Mouse (Mus musculus): ENCODE measurements around the gene Nap1l1. TPM values are rescaled to one million over a fixed set of nuclear protein-coding genes. Genes with fewer than 3 reads are reported as not detected.
"Not testable (repeated sequence)": the region's sequence is repeated elsewhere in the genome, so short reads cannot be mapped to it uniquely, and the experiment has no call there.

Gene Nap1l1
- total and polyA plus RNA-seq, 3 experiments: 196 to 1,342 (median 360) TPM

GRCm38 (mm10) chr10:111484079-111484478, 11.1 kb downstream of the Nap1l1 start:
- peaks cover 87% of the 10 kb centered on the region for H3K79me2 ChIP-seq (replicated peaks; ENCODE audit: control insufficient read depth, extremely low read depth, insufficient read depth, poor library complexity, severe bottlenecking)
- H3K4me1 ChIP-seq (ENCODE audit: control insufficient read depth in 1 of 2, insufficient read depth in 2 of 2): peaks cover 4 to 80% of the 10 kb centered on the region in 2 experiments; a peak in 2 of 4 replicates
- no peak overlapping the region for H3K9ac ChIP-seq (ENCODE audit: insufficient read depth, low read depth)
- peaks cover 52 to 90% of the 10 kb centered on the region in 2 experiments for H3K36me3 ChIP-seq (replicated peaks in 1 of 2; ENCODE audit: control insufficient read depth in 1 of 2, insufficient read depth in 1 of 2, low read length in 1 of 2)
- dilution Hi-C loops (cut with MboI; ENCODE audit: extremely low pct_ligation_motif_present, extremely low pct_unique_long_range_greater_than_20kb, low sequenced_read_pairs) (no loop called here), in situ Hi-C loops (cut with MboI; ENCODE audit: low pct_ligation_motif_present, low pct_unique_long_range_greater_than_20kb, low sequenced_read_pairs) (no loop called here)
- H3K4me3 ChIP-seq (replicated peaks in 1 of 3; ENCODE audit: low read depth in 2 of 3, low read length in 2 of 3, poor library complexity in 1 of 3): no peak overlapping the region
- DNase-seq (ENCODE audit: extremely low read depth): no peak
- H3K4me2 ChIP-seq (ENCODE audit: insufficient read depth, low read depth, poor library complexity, severe bottlenecking): no peak overlapping the region
- TF ChIP-seq CTCF (conservative IDR thresholded peaks at IDR 0.05 in 1 of 2, IDR thresholded peaks at IDR 0.05 in 1 of 2; ENCODE audit: low read depth in 2 of 2, low read length in 2 of 2) (no peak), CHD1 (IDR thresholded peaks at IDR 0.05; ENCODE audit: low read depth, low read length) (no peak)
- no peaks in the 10 kb centered on the region for H3K9me3 ChIP-seq (replicated peaks; ENCODE audit: low read length)
- H3K27me3 ChIP-seq (replicated peaks): no peaks in the 10 kb centered on the region
- H3K27ac ChIP-seq (ENCODE audit: insufficient read depth, low read depth): no peak overlapping the region

GRCm38 (mm10) chr10:111488793-111489192, 15.8 kb downstream of the Nap1l1 start:
- in situ Hi-C loops (cut with MboI; ENCODE audit: low pct_ligation_motif_present, low pct_unique_long_range_greater_than_20kb, low sequenced_read_pairs): loop anchor here (5.0 kb wide), 1 partner anchor 186 kb away; no protein-coding TSS in a partner anchor
- dilution Hi-C loops (cut with MboI; ENCODE audit: extremely low pct_ligation_motif_present, extremely low pct_unique_long_range_greater_than_20kb, low sequenced_read_pairs): no loop called here
- Histone ChIP-seq H3K4me1 (ENCODE audit: control insufficient read depth in 1 of 2, insufficient read depth in 2 of 2) (peaks cover 0 to 38% of the 10 kb centered on the region in 2 experiments; a peak in 2 of 4 replicates), H3K79me2 (replicated peaks; ENCODE audit: control insufficient read depth, extremely low read depth, insufficient read depth, poor library complexity, severe bottlenecking) (peaks cover 52% of the 10 kb centered on the region), H3K4me3 (replicated peaks in 1 of 3; ENCODE audit: low read depth in 2 of 3, low read length in 2 of 3, poor library complexity in 1 of 3) (no peak overlapping the region), H3K9ac (ENCODE audit: insufficient read depth, low read depth) (no peak overlapping the region), H3K27ac (ENCODE audit: insufficient read depth, low read depth) (0 out of 2 replicates have a peak overlapping the region, but pooled peaks have one; percentile 11), H3K4me2 (ENCODE audit: insufficient read depth, low read depth, poor library complexity, severe bottlenecking) (no peak overlapping the region), H3K36me3 (replicated peaks in 1 of 2; ENCODE audit: control insufficient read depth in 1 of 2, insufficient read depth in 1 of 2, low read length in 1 of 2) (peaks cover 58 to 93% of the 10 kb centered on the region in 2 experiments), H3K9me3 (replicated peaks; ENCODE audit: low read length) (no peaks in the 10 kb centered on the region), H3K27me3 (replicated peaks) (no peaks in the 10 kb centered on the region)
- no peak for DNase-seq (ENCODE audit: extremely low read depth)
- TF ChIP-seq ZNF384 (IDR thresholded peaks at IDR 0.05; ENCODE audit: low read depth, low read length) (no peak), BHLHE40 (IDR thresholded peaks at IDR 0.05; ENCODE audit: low read depth, low read length) (no peak), MAFK (IDR thresholded peaks at IDR 0.05; ENCODE audit: insufficient replicate concordance, low read length) (no peak), SIN3A (IDR thresholded peaks at IDR 0.05; ENCODE audit: low read length) (no peak), SMC3 (IDR thresholded peaks at IDR 0.05; ENCODE audit: low read depth, low read length) (peak; percentile 53), NRF1 (IDR thresholded peaks at IDR 0.05; ENCODE audit: low read depth, low read length) (no peak), TCF12 (IDR thresholded peaks at IDR 0.05; ENCODE audit: low read depth, low read length) (no peak), ZC3H11A (IDR thresholded peaks at IDR 0.05; ENCODE audit: low read depth, low read length) (no peak), CTCF (conservative IDR thresholded peaks at IDR 0.05 in 1 of 2, IDR thresholded peaks at IDR 0.05 in 1 of 2; ENCODE audit: low read depth in 2 of 2, low read length in 2 of 2) (peak in 1 of 2 experiments; percentile 57; a peak in 2 of 4 replicates), ETS1 (conservative IDR thresholded peaks at IDR 0.05; ENCODE audit: low read depth, low read length) (no peak), MAZ (IDR thresholded peaks at IDR 0.05; ENCODE audit: low read depth, low read length) (no peak), MXI1 (IDR thresholded peaks at IDR 0.05; ENCODE audit: low read depth, low read length) (no peak), UBTF (IDR thresholded peaks at IDR 0.05; ENCODE audit: low read depth, low read length) (no peak), IRF4 (IDR thresholded peaks at IDR 0.05; ENCODE audit: low read depth, low read length) (no peak), RAD21 (IDR thresholded peaks at IDR 0.05; ENCODE audit: low read depth, low read length) (peak; percentile 41), NELFE (IDR thresholded peaks at IDR 0.05; ENCODE audit: low read depth, low read length) (no peak), E2F4 (IDR thresholded peaks at IDR 0.05; ENCODE audit: insufficient replicate concordance, low read depth, low read length) (no peak), USF1 (IDR thresholded peaks at IDR 0.05; ENCODE audit: low read depth, low read length) (no peak), ELF1 (IDR thresholded peaks at IDR 0.05; ENCODE audit: low read depth, low read length) (no peak), CHD1 (IDR thresholded peaks at IDR 0.05; ENCODE audit: low read depth, low read length) (no peak), MAX (IDR thresholded peaks at IDR 0.05; ENCODE audit: low read length) (no peak)

GRCm38 (mm10) chr10:111490079-111490478, 17.1 kb downstream of the Nap1l1 start:
- H3K9me3 ChIP-seq (replicated peaks; ENCODE audit: low read length); H3K4me2 ChIP-seq (ENCODE audit: insufficient read depth, low read depth, poor library complexity, severe bottlenecking); DNase-seq (ENCODE audit: extremely low read depth); H3K27me3 ChIP-seq (replicated peaks); dilution Hi-C loops (cut with MboI; ENCODE audit: extremely low pct_ligation_motif_present, extremely low pct_unique_long_range_greater_than_20kb, low sequenced_read_pairs); in situ Hi-C loops (cut with MboI; ENCODE audit: low pct_ligation_motif_present, low pct_unique_long_range_greater_than_20kb, low sequenced_read_pairs); H3K9ac ChIP-seq (ENCODE audit: insufficient read depth, low read depth); H3K4me3 ChIP-seq (replicated peaks in 1 of 3; ENCODE audit: low read depth in 2 of 3, low read length in 2 of 3, poor library complexity in 1 of 3); H3K27ac ChIP-seq (ENCODE audit: insufficient read depth, low read depth): not testable (repeated sequence)
- H3K4me1 ChIP-seq (ENCODE audit: control insufficient read depth in 1 of 2, insufficient read depth in 2 of 2): peaks cover 0 to 27% of the 10 kb centered on the region in 2 experiments; a peak in 2 of 4 replicates
- H3K36me3 ChIP-seq (replicated peaks in 1 of 2; ENCODE audit: control insufficient read depth in 1 of 2, insufficient read depth in 1 of 2, low read length in 1 of 2): peaks cover 55 to 90% of the 10 kb centered on the region in 2 experiments
- H3K79me2 ChIP-seq (replicated peaks; ENCODE audit: control insufficient read depth, extremely low read depth, insufficient read depth, poor library complexity, severe bottlenecking): peaks cover 40% of the 10 kb centered on the region
